Mouse (Mus musculus): ENCODE results near the gene Psmd7. TPM values are rescaled to one million over a fixed set of nuclear protein-coding genes. Genes with fewer than 3 reads are reported as not detected.
A peak's percentile ranks its signal among the peaks of the same experiment; 100 is the strongest.

The Psmd7 gene
- total and polyA plus RNA-seq, 2 experiments from 2014 or later: 41.9 to 263 TPM

- WGBS: 91% methylated on average over 10 of the region's 10 CpGs
- Histone ChIP-seq H3K27me3 (ENCODE audit: insufficient read depth, low read length) (no peaks in the 10 kb centered on the region), H3K9ac (no peak overlapping the region), H3K27ac (ENCODE audit: low read depth, low read length) (no peak overlapping the region), H3K4me2 (ENCODE audit: low read depth) (no peak overlapping the region), H3K4me1 (ENCODE audit: insufficient read depth) (no peaks in the 10 kb centered on the region), H3K4me3 (ENCODE audit: low read depth, low read length) (no peak overlapping the region), H3K9me3 (ENCODE audit: low read length) (no peaks in the 10 kb centered on the region), H3K36me3 (ENCODE audit: insufficient read depth) (no peaks in the 10 kb centered on the region)
- no peak for TF ChIP-seq CTCF (IDR thresholded peaks at IDR 0.05; ENCODE audit: low read depth)
- no peak for DNase-seq
- ATAC-seq: no peak
Measured at GRCm38 (mm10) chr8:107621930-107622623, 33.8 kb upstream of the Psmd7 start.

GRCm38 (mm10) chr8:107621136-107621535 lies 32.9 kb upstream of the Psmd7 start:
- DNase-seq: no peak
- H3K27me3 ChIP-seq (ENCODE audit: insufficient read depth, low read length): no peaks in the 10 kb centered on the region
- H3K9ac ChIP-seq: no peak overlapping the region
- WGBS: 73% methylated on average over 3 of the region's 3 CpGs
- H3K9me3 ChIP-seq (ENCODE audit: low read length): no peaks in the 10 kb centered on the region
- no peaks in the 10 kb centered on the region for H3K4me1 ChIP-seq (ENCODE audit: insufficient read depth)
- no peak overlapping the region for H3K27ac ChIP-seq (ENCODE audit: low read depth, low read length)
- H3K4me3 ChIP-seq (ENCODE audit: low read depth, low read length): no peak overlapping the region
- H3K4me2 ChIP-seq (ENCODE audit: low read depth): no peak overlapping the region
- no peak for TF ChIP-seq CTCF (IDR thresholded peaks at IDR 0.05; ENCODE audit: low read depth)
- H3K36me3 ChIP-seq (ENCODE audit: insufficient read depth): no peaks in the 10 kb centered on the region
- ATAC-seq: no peak

- WGBS: 73% methylated on average over 10 of the region's 10 CpGs
- ATAC-seq (peak; percentile 71), DNase-seq (peak; percentile 40)
- no peaks in the 10 kb centered on the region for H3K27me3 ChIP-seq (ENCODE audit: insufficient read depth, low read length)
- no peaks in the 10 kb centered on the region for H3K36me3 ChIP-seq (ENCODE audit: insufficient read depth)
- H3K4me1 ChIP-seq (ENCODE audit: insufficient read depth): no peaks in the 10 kb centered on the region
- TF ChIP-seq CTCF (IDR thresholded peaks at IDR 0.05; ENCODE audit: low read depth): no peak
- H3K9me3 ChIP-seq (ENCODE audit: low read length): no peaks in the 10 kb centered on the region
- H3K27ac ChIP-seq (ENCODE audit: low read depth, low read length): no peak overlapping the region
- no peak overlapping the region for H3K9ac ChIP-seq
- H3K4me3 ChIP-seq (ENCODE audit: low read depth, low read length): no peak overlapping the region
- no peak overlapping the region for H3K4me2 ChIP-seq (ENCODE audit: low read depth)
Measured at GRCm38 (mm10) chr8:107618499-107618898, 30.2 kb upstream of the Psmd7 start.

GRCm38 (mm10) chr8:107613411-107613810 lies 25.1 kb upstream of the Psmd7 start:
- no peaks in the 10 kb centered on the region for H3K36me3 ChIP-seq (ENCODE audit: insufficient read depth)
- no peaks in the 10 kb centered on the region for H3K9me3 ChIP-seq (ENCODE audit: low read length)
- no peak overlapping the region for H3K4me3 ChIP-seq (ENCODE audit: low read depth, low read length)
- no peaks in the 10 kb centered on the region for H3K4me1 ChIP-seq (ENCODE audit: insufficient read depth)
- no peaks in the 10 kb centered on the region for H3K27me3 ChIP-seq (ENCODE audit: insufficient read depth, low read length)
- ATAC-seq (no peak), DNase-seq (no peak)
- H3K27ac ChIP-seq (ENCODE audit: low read depth, low read length): no peak overlapping the region
- 87% methylated on average over 6 of the region's 6 CpGs for WGBS
- no peak overlapping the region for H3K9ac ChIP-seq
- no peak for TF ChIP-seq CTCF (IDR thresholded peaks at IDR 0.05; ENCODE audit: low read depth)
- no peak overlapping the region for H3K4me2 ChIP-seq (ENCODE audit: low read depth)

DNA sequence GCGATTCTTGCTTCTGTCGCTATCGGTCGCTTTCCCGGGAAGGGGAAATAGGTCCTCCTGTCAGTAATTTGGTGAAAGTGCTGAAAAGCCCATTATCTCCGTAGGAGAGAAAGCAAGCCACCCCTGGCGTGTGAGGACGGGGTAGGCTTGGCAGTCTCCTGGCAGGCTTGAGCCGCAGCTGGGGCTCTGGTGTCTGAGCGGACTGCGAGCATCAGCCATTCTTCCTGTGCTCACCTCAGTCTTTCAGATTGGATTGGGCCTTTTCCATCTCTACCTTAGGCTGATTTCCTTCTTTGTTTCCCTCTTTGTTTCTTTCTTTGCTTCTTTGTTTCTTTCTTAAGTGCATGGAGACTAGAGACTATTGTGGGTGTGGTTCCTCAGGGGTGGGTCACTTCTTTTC lies 22.6 kb upstream of the Psmd7 start:
- WGBS: 23% methylated on average over 11 of the region's 11 CpGs
- no peaks in the 10 kb centered on the region for H3K27me3 ChIP-seq (ENCODE audit: insufficient read depth, low read length)
- DNase-seq (no peak), ATAC-seq (no peak)
- no peak overlapping the region for H3K27ac ChIP-seq (ENCODE audit: low read depth, low read length)
- H3K9ac ChIP-seq: no peak overlapping the region
- H3K36me3 ChIP-seq (ENCODE audit: insufficient read depth): no peaks in the 10 kb centered on the region
- H3K4me3 ChIP-seq (ENCODE audit: low read depth, low read length): no peak overlapping the region
- H3K4me1 ChIP-seq (ENCODE audit: insufficient read depth): no peaks in the 10 kb centered on the region
- H3K4me2 ChIP-seq (ENCODE audit: low read depth): no peak overlapping the region
- TF ChIP-seq CTCF (IDR thresholded peaks at IDR 0.05; ENCODE audit: low read depth): no peak
- no peaks in the 10 kb centered on the region for H3K9me3 ChIP-seq (ENCODE audit: low read length)

DNA sequence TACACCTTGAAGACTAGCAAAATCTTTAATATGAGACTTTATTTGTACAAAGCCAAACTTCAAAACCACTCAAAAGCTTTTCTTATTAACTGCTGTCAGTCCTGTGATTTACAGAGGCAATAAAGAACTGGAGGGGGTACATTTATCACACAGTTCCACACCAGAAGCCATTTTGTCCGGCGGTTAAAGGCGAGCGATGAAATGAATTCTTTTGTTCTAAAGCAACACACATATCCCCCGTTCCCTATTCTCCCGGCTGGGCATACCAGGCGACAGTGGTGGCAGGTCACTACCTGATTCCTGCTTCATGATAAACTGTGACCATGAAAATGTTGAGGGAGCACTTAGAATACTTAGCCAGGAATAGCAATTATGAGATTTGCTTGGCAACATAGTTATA lies 20.5 kb upstream of the Psmd7 start:
- Histone ChIP-seq H3K9me3 (ENCODE audit: low read length) (no peaks in the 10 kb centered on the region), H3K9ac (no peak overlapping the region), H3K27me3 (ENCODE audit: insufficient read depth, low read length) (no peaks in the 10 kb centered on the region), H3K4me1 (ENCODE audit: insufficient read depth) (no peaks in the 10 kb centered on the region), H3K4me3 (ENCODE audit: low read depth, low read length) (no peak overlapping the region), H3K36me3 (ENCODE audit: insufficient read depth) (no peaks in the 10 kb centered on the region), H3K4me2 (ENCODE audit: low read depth) (no peak overlapping the region), H3K27ac (ENCODE audit: low read depth, low read length) (no peak overlapping the region)
- ATAC-seq (no peak), DNase-seq (no peak)
- TF ChIP-seq CTCF (IDR thresholded peaks at IDR 0.05; ENCODE audit: low read depth): no peak
- 48% methylated on average over 7 of the region's 7 CpGs for WGBS

GRCm38 (mm10) chr8:107603026-107603425 lies 14.8 kb upstream of the Psmd7 start:
- H3K4me2 ChIP-seq (ENCODE audit: low read depth): no peak overlapping the region
- no peak overlapping the region for H3K4me3 ChIP-seq (ENCODE audit: low read depth, low read length)
- no peaks in the 10 kb centered on the region for H3K36me3 ChIP-seq (ENCODE audit: insufficient read depth)
- peak; percentile 82 for TF ChIP-seq CTCF (IDR thresholded peaks at IDR 0.05; ENCODE audit: low read depth)
- no peak overlapping the region for H3K27ac ChIP-seq (ENCODE audit: low read depth, low read length)
- no peaks in the 10 kb centered on the region for H3K4me1 ChIP-seq (ENCODE audit: insufficient read depth)
- ATAC-seq: no peak
- H3K27me3 ChIP-seq (ENCODE audit: insufficient read depth, low read length): no peaks in the 10 kb centered on the region
- under 1% methylated on average over 7 of the region's 7 CpGs for WGBS
- peak; percentile 89 for DNase-seq
- no peak overlapping the region for H3K9ac ChIP-seq
- H3K9me3 ChIP-seq (ENCODE audit: low read length): no peaks in the 10 kb centered on the region

Data from forebrain, postnatal 0 days (tissue).